Mouse (Mus musculus) midbrain, postnatal 0 days (tissue): ENCODE measurements at regions not wholly inside any gene's neighbourhood (a gene's known extent, or its start where the extent isn't known, plus 50 kb on each side); places are given as distances from the start of the nearest gene placed in this dataset.

ENCODE experiments used
- ATAC-seq: fragments of 200-750 bp; cut with Nextera tagmentation; 2 replicates; pipeline ENCODE4 v1.8.0; 2017; ENCODE audit warnings: moderate number of reproducible peaks, mild to moderate bottlenecking, moderate TSS enrichment, moderate library complexity; ENCODE audit not compliant: low FRiP score
- DNase-seq: peaks from one replicate; pipeline ENCODE4 v3.0.0-alpha.2; 2015; ENCODE audit warnings: low spot score
- H3K27ac ChIP-seq: fragments of 300-500 bp; sonication (generic); 2 replicates; pipeline ENCODE4 v1.5.1; 2014; ENCODE audit warnings: low read depth, mild to moderate bottlenecking, low read length, mixed read lengths
- H3K27me3 ChIP-seq: fragments of 300-500 bp; sonication (generic); 2 replicates; pipeline ENCODE4 v1.6.1; 2014; ENCODE audit warnings: low read length, control low read depth, mixed read lengths; ENCODE audit not compliant: insufficient read depth
- H3K36me3 ChIP-seq: fragments of 300-500 bp; sonication (generic); 2 replicates; pipeline ENCODE4 v1.6.1; 2014; ENCODE audit warnings: low read length, control low read depth, mixed read lengths; ENCODE audit not compliant: insufficient read depth
- H3K4me1 ChIP-seq: fragments of 300-500 bp; sonication (generic); 2 replicates; pipeline ENCODE4 v1.6.1; 2014; ENCODE audit warnings: mild to moderate bottlenecking, control low read depth, antibody characterized with exemption, low read length, mixed read lengths; ENCODE audit not compliant: insufficient read depth
- H3K4me2 ChIP-seq: fragments of 300-500 bp; sonication (generic); 2 replicates; pipeline ENCODE4 v1.6.1; 2014; ENCODE audit warnings: low read depth, mild to moderate bottlenecking, low read length, mixed read lengths; ENCODE audit not compliant: poor library complexity, severe bottlenecking
- H3K4me3 ChIP-seq: fragments of 300-500 bp; sonication (generic); 2 replicates; pipeline ENCODE4 v1.5.1; 2014; ENCODE audit warnings: low read depth, mild to moderate bottlenecking, low read length, moderate library complexity
- H3K9ac ChIP-seq: fragments of 300-500 bp; sonication (generic); replicated peaks from 2 replicates; pipeline ENCODE4 v1.6.1; 2014; ENCODE audit warnings: mild to moderate bottlenecking, low read length, moderate library complexity, mixed read lengths; ENCODE audit not compliant: poor library complexity, severe bottlenecking
- H3K9me3 ChIP-seq: fragments of 300-500 bp; sonication (generic); 2 replicates; pipeline ENCODE4 v1.6.1; 2016; ENCODE audit warnings: low read length, control low read depth
- CTCF ChIP-seq: IDR thresholded peaks from 2 replicates; pipeline ENCODE4 v1.5.1; 2016; ENCODE audit warnings: antibody characterized with exemption, mild to moderate bottlenecking
- WGBS: fragments of 180-500 bp; shearing (Covaris S2); extraction: QIAGEN DNeasy Blood & Tissue Kit; methylation state at CpG from one replicate; pipeline ENCODE4 v1.1.7; 2014; 5-methylcytosine and 5-hydroxymethylcytosine counted together

- peak; percentile 38 for DNase-seq
- Histone ChIP-seq H3K9me3 (no peaks in the 10 kb centered on the region), H3K27ac (no peak overlapping the region), H3K4me1 (no peaks in the 10 kb centered on the region), H3K27me3 (no peaks in the 10 kb centered on the region), H3K9ac (no peak overlapping the region), H3K4me2 (no peak overlapping the region), H3K36me3 (no peaks in the 10 kb centered on the region), H3K4me3 (no peak overlapping the region)
- no peak for ATAC-seq
- 72% methylated on average over 6 of the region's 6 CpGs for WGBS
- no peak for TF ChIP-seq CTCF
These were observed 1238.6 kb upstream of the Tenm3 start for GRCm38 (mm10) chr8:50082378-50082777.

- 76% methylated on average over 2 of the region's 2 CpGs for WGBS
- H3K27ac ChIP-seq, result no peak overlapping the region
- H3K9me3 ChIP-seq, result no peaks in the 10 kb centered on the region
- H3K4me3 ChIP-seq, result no peak overlapping the region
- no peak overlapping the region for H3K9ac ChIP-seq
- DNase-seq, result no peak
- TF ChIP-seq CTCF, result no peak
- no peak for ATAC-seq
- H3K4me1 ChIP-seq, result no peaks in the 10 kb centered on the region
- no peaks in the 10 kb centered on the region for H3K36me3 ChIP-seq
- H3K4me2 ChIP-seq, result no peak overlapping the region
- no peaks in the 10 kb centered on the region for H3K27me3 ChIP-seq
These were observed 1193.3 kb upstream of the Tenm3 start for GRCm38 (mm10) chr8:50037096-50037495.

- H3K27ac ChIP-seq, result no peak overlapping the region
- H3K4me1 ChIP-seq, result no peaks in the 10 kb centered on the region
- no peaks in the 10 kb centered on the region for H3K27me3 ChIP-seq
- no peak overlapping the region for H3K9ac ChIP-seq
- no peak for TF ChIP-seq CTCF
- H3K4me2 ChIP-seq, result no peak overlapping the region
- H3K9me3 ChIP-seq, result no peaks in the 10 kb centered on the region
- no peak overlapping the region for H3K4me3 ChIP-seq
- 73% methylated on average over 6 of the region's 6 CpGs for WGBS
- ATAC-seq (no peak), DNase-seq (no peak)
- H3K36me3 ChIP-seq, result no peaks in the 10 kb centered on the region
These were observed 1183.8 kb upstream of the Tenm3 start for GRCm38 (mm10) chr8:50027544-50027943.

GRCm38 (mm10) chr8:50007546-50007945 lies 1163.8 kb upstream of the Tenm3 start:
- TF ChIP-seq CTCF, result no peak
- Histone ChIP-seq H3K27me3 (no peaks in the 10 kb centered on the region), H3K4me1 (no peaks in the 10 kb centered on the region), H3K4me2 (no peak overlapping the region), H3K9me3 (peaks cover 6% of the 10 kb centered on the region; the same call in 1 of the 2 replicates), H3K4me3 (no peak overlapping the region), H3K27ac (no peak overlapping the region), H3K9ac (no peak overlapping the region), H3K36me3 (no peaks in the 10 kb centered on the region)
- 65% methylated on average over 3 of the region's 3 CpGs for WGBS
- DNase-seq, result no peak
- no peak for ATAC-seq

- no peak overlapping the region for H3K4me3 ChIP-seq
- H3K36me3 ChIP-seq, result no peaks in the 10 kb centered on the region
- no peak overlapping the region for H3K4me2 ChIP-seq
- WGBS, result 48% methylated on average over 1 of the region's 1 CpGs
- H3K9me3 ChIP-seq, result no peaks in the 10 kb centered on the region
- no peaks in the 10 kb centered on the region for H3K27me3 ChIP-seq
- no peak for ATAC-seq
- no peak for TF ChIP-seq CTCF
- no peak for DNase-seq
- no peaks in the 10 kb centered on the region for H3K4me1 ChIP-seq
- no peak overlapping the region for H3K27ac ChIP-seq
- no peak overlapping the region for H3K9ac ChIP-seq
These were observed 1160.5 kb upstream of the Tenm3 start for GRCm38 (mm10) chr8:50004254-50004653.

GRCm38 (mm10) chr8:50003641-50004040 lies 1159.9 kb upstream of the Tenm3 start:
- Histone ChIP-seq H3K27me3 (no peaks in the 10 kb centered on the region), H3K4me3 (no peak overlapping the region), H3K36me3 (no peaks in the 10 kb centered on the region), H3K27ac (no peak overlapping the region), H3K4me2 (no peak overlapping the region), H3K9me3 (no peaks in the 10 kb centered on the region), H3K4me1 (no peaks in the 10 kb centered on the region), H3K9ac (no peak overlapping the region)
- TF ChIP-seq CTCF, result no peak
- ATAC-seq (no peak), DNase-seq (no peak)
- WGBS, result 88% methylated on average over 2 of the region's 2 CpGs
